Mouse (Mus musculus) midbrain, embryonic 11.5 days (tissue): ENCODE results near the gene Hist2h3c1. TPM values are rescaled to one million over a fixed set of nuclear protein-coding genes. Genes with fewer than 3 reads are reported as not detected.

ENCODE experiments used
- ATAC-seq: fragments of 200-750 bp; cut with Nextera tagmentation; 2 replicates; pipeline ENCODE4 v1.8.0; 2017; ENCODE audit warnings: moderate TSS enrichment, moderate library complexity; ENCODE audit not compliant: low FRiP score
- DNase-seq: peaks from one replicate; pipeline ENCODE4 v3.0.0; 2015; ENCODE audit warnings: low spot score; ENCODE audit errors: missing footprints
- H3K27ac ChIP-seq: fragments of 300-500 bp; sonication (generic); 2 replicates; pipeline ENCODE4 v1.5.1; 2014; ENCODE audit warnings: low read depth, low read length
- H3K27me3 ChIP-seq: fragments of 300-500 bp; sonication (generic); 2 replicates; pipeline ENCODE4 v1.6.1; 2014; ENCODE audit warnings: mild to moderate bottlenecking, low read length, moderate library complexity, mixed read lengths; ENCODE audit not compliant: control insufficient read depth, insufficient read depth
- H3K36me3 ChIP-seq: fragments of 300-500 bp; sonication (generic); 2 replicates; pipeline ENCODE4 v1.6.1; 2014; ENCODE audit warnings: mild to moderate bottlenecking, low read length, moderate library complexity, mixed read lengths; ENCODE audit not compliant: control insufficient read depth, insufficient read depth
- H3K4me1 ChIP-seq: fragments of 300-500 bp; sonication (generic); 2 replicates; pipeline ENCODE4 v1.6.1; 2014; ENCODE audit warnings: low read length; ENCODE audit not compliant: control insufficient read depth, insufficient read depth
- H3K4me2 ChIP-seq: fragments of 300-500 bp; sonication (generic); 2 replicates; pipeline ENCODE4 v1.6.1; 2014; ENCODE audit warnings: mild to moderate bottlenecking, moderate library complexity
- H3K4me3 ChIP-seq: fragments of 300-500 bp; sonication (generic); 2 replicates; pipeline ENCODE4 v1.5.1; 2014; ENCODE audit warnings: low read depth, low read length
- H3K9ac ChIP-seq: fragments of 300-500 bp; sonication (generic); 2 replicates; pipeline ENCODE4 v1.6.1; 2014; ENCODE audit warnings: low read length
- H3K9me3 ChIP-seq: fragments of 300-500 bp; sonication (generic); 2 replicates; pipeline ENCODE4 v1.6.1; 2016; ENCODE audit warnings: low read length; ENCODE audit not compliant: control insufficient read depth
- WGBS: fragments of 180-500 bp; shearing (Covaris S2); extraction: QIAGEN DNeasy Blood & Tissue Kit; methylation state at CpG from one replicate; pipeline ENCODE4 v1.1.7; 2014; 5-methylcytosine and 5-hydroxymethylcytosine counted together
- polyA plus RNA-seq: library from polyadenylated mRNA; unstranded; fragments of >200 nt; fragmentation: Nextera tagmentation; extraction: Ambion mirVana; gene quantifications from 2 replicates; pipeline ENCODE4 v1.2.1, GENCODE M21; 2014

Gene Hist2h3c1
- polyA plus RNA-seq, 1 experiment from 2014 or later = 1.1 TPM

GRCm38 (mm10) chr3:96249034-96249345 lies 2.5 kb downstream of the Hist2h3c1 start:
- Histone ChIP-seq H3K36me3 (no peaks in the 10 kb centered on the region), H3K27me3 (no peaks in the 10 kb centered on the region), H3K4me2 (peak overlapping the region; percentile 59; the same call in 1 of the 2 replicates), H3K27ac (peak overlapping the region; percentile 30; the same call in 1 of the 2 replicates), H3K4me3 (no peak overlapping the region), H3K9me3 (no peaks in the 10 kb centered on the region), H3K4me1 (peaks cover 16% of the 10 kb centered on the region), H3K9ac (no peak overlapping the region)
- WGBS = 52% methylated on average over 4 of the region's 4 CpGs
- ATAC-seq (no peak), DNase-seq (peak; percentile 82)

GRCm38 (mm10) chr3:96250890-96251289 lies 4.4 kb downstream of the Hist2h3c1 start:
- Histone ChIP-seq H3K9ac (no peak overlapping the region), H3K9me3 (no peaks in the 10 kb centered on the region), H3K4me3 (no peak overlapping the region), H3K36me3 (no peaks in the 10 kb centered on the region), H3K27me3 (no peaks in the 10 kb centered on the region), H3K4me1 (peaks cover 8% of the 10 kb centered on the region), H3K4me2 (no peak overlapping the region), H3K27ac (no peak overlapping the region)
- 83% methylated on average over 3 of the region's 3 CpGs for WGBS
- ATAC-seq (no peak), DNase-seq (no peak)

- DNase-seq = no peak
- Histone ChIP-seq H3K4me1 (peaks cover 8% of the 10 kb centered on the region), H3K4me3 (no peak overlapping the region), H3K4me2 (no peak overlapping the region), H3K9ac (no peak overlapping the region), H3K9me3 (no peaks in the 10 kb centered on the region), H3K36me3 (no peaks in the 10 kb centered on the region), H3K27me3 (no peaks in the 10 kb centered on the region), H3K27ac (no peak overlapping the region)
- 86% methylated on average over 3 of the region's 3 CpGs for WGBS
- no peak for ATAC-seq
These were observed 5.3 kb downstream of the Hist2h3c1 start for GRCm38 (mm10) chr3:96251787-96252186.

GRCm38 (mm10) chr3:96254683-96255355 lies 8.3 kb downstream of the Hist2h3c1 start:
- no peak for ATAC-seq
- DNase-seq = no peak
- no peak overlapping the region for H3K4me2 ChIP-seq
- H3K36me3 ChIP-seq = no peaks in the 10 kb centered on the region
- no peaks in the 10 kb centered on the region for H3K9me3 ChIP-seq
- H3K27ac ChIP-seq = no peak overlapping the region
- WGBS = 56% methylated on average over 10 of the region's 10 CpGs
- H3K4me1 ChIP-seq = no peaks in the 10 kb centered on the region
- no peaks in the 10 kb centered on the region for H3K27me3 ChIP-seq
- H3K9ac ChIP-seq = no peak overlapping the region
- H3K4me3 ChIP-seq = no peak overlapping the region

- Histone ChIP-seq H3K27me3 (no peaks in the 10 kb centered on the region), H3K36me3 (no peaks in the 10 kb centered on the region), H3K4me3 (no peak overlapping the region), H3K27ac (no peak overlapping the region), H3K4me2 (no peak overlapping the region), H3K9me3 (no peaks in the 10 kb centered on the region), H3K9ac (no peak overlapping the region), H3K4me1 (no peaks in the 10 kb centered on the region)
- DNase-seq (no peak), ATAC-seq (no peak)
- 84% methylated on average over 5 of the region's 5 CpGs for WGBS
These were observed 9.6 kb downstream of the Hist2h3c1 start for GRCm38 (mm10) chr3:96255926-96256593.

GRCm38 (mm10) chr3:96257190-96257589 lies 10.7 kb downstream of the Hist2h3c1 start:
- ATAC-seq = no peak
- no peak overlapping the region for H3K27ac ChIP-seq
- no peak overlapping the region for H3K4me2 ChIP-seq
- H3K9ac ChIP-seq = no peak overlapping the region
- 79% methylated on average over 3 of the region's 3 CpGs for WGBS
- H3K27me3 ChIP-seq = no peaks in the 10 kb centered on the region
- H3K4me1 ChIP-seq = peaks cover 7% of the 10 kb centered on the region; the same call in 1 of the 2 replicates
- H3K9me3 ChIP-seq = no peaks in the 10 kb centered on the region
- H3K4me3 ChIP-seq = no peak overlapping the region
- no peak for DNase-seq
- H3K36me3 ChIP-seq = no peaks in the 10 kb centered on the region

GRCm38 (mm10) chr3:96260220-96260619 lies 13.7 kb downstream of the Hist2h3c1 start:
- H3K9ac ChIP-seq = no peak overlapping the region
- H3K27me3 ChIP-seq = no peaks in the 10 kb centered on the region
- H3K4me1 ChIP-seq = peaks cover 21% of the 10 kb centered on the region
- no peaks in the 10 kb centered on the region for H3K36me3 ChIP-seq
- H3K4me3 ChIP-seq = no peak overlapping the region
- no peak overlapping the region for H3K27ac ChIP-seq
- whole genome bisulfite sequencing = 85% methylated on average over 5 of the region's 5 CpGs
- H3K9me3 ChIP-seq = no peaks in the 10 kb centered on the region
- no peak overlapping the region for H3K4me2 ChIP-seq
- ATAC-seq (no peak), DNase-seq (no peak)

GRCm38 (mm10) chr3:96261623-96262022 lies 15.1 kb downstream of the Hist2h3c1 start:
- ATAC-seq = no peak
- WGBS = 63% methylated on average over 3 of the region's 3 CpGs
- peak overlapping the region; percentile 55; the same call in 1 of the 2 replicates for H3K4me3 ChIP-seq

GRCm38 (mm10) chr3:96262216-96262875 lies 15.9 kb downstream of the Hist2h3c1 start:
- under 1% methylated on average over 19 of the region's 19 CpGs for WGBS
- Histone ChIP-seq H3K4me2 (peak overlapping the region; percentile 83), H3K36me3 (no peaks in the 10 kb centered on the region), H3K9ac (peak overlapping the region; percentile 90), H3K9me3 (no peaks in the 10 kb centered on the region), H3K27me3 (no peaks in the 10 kb centered on the region), H3K4me1 (peaks cover 21% of the 10 kb centered on the region), H3K4me3 (peak overlapping the region; percentile 55), H3K27ac (peak overlapping the region; percentile 98)
- DNase-seq (peak; percentile 97), ATAC-seq (peak; percentile 86)

More at GRCm38 (mm10) chr3:96261623-96262022, 15.1 kb downstream of the Hist2h3c1 start:
- H3K9me3 ChIP-seq = no peaks in the 10 kb centered on the region
- DNase-seq = no peak
- H3K36me3 ChIP-seq = no peaks in the 10 kb centered on the region
- peak overlapping the region; percentile 90 for H3K9ac ChIP-seq
- H3K27ac ChIP-seq = peak overlapping the region; percentile 98
- H3K4me1 ChIP-seq = peaks cover 21% of the 10 kb centered on the region
- H3K4me2 ChIP-seq = peak overlapping the region; percentile 83
- no peaks in the 10 kb centered on the region for H3K27me3 ChIP-seq
